Mouse (Mus musculus) ES-E14 (cell line): Measurements from ENCODE around the gene Slc4a4.

Source experiments
- CHD2 ChIP-seq: IDR thresholded peaks from 2 replicates; pipeline ENCODE4 v1.6.1; 2014; ENCODE audit warnings: mild to moderate bottlenecking, low read depth, low read length, inconsistent platforms
- HCFC1 ChIP-seq: IDR thresholded peaks from 2 replicates; pipeline ENCODE4 v1.6.1; 2012; ENCODE audit warnings: low read length, inconsistent platforms, borderline replicate concordance; ENCODE audit not compliant: insufficient read depth
- ZC3H11A ChIP-seq: IDR thresholded peaks from 2 replicates; pipeline ENCODE4 v1.6.1; 2012; ENCODE audit warnings: low read depth, mild to moderate bottlenecking, inconsistent platforms, low read length, borderline replicate concordance
- ZNF384 ChIP-seq: IDR thresholded peaks from 2 replicates; pipeline ENCODE4 v1.6.1; 2012; ENCODE audit warnings: low read depth, low read length, inconsistent platforms

GRCm38 (mm10) chr5:89087916-89088315 lies 201.3 kb downstream of the Slc4a4 start:
- TF ChIP-seq ZC3H11A (no peak), ZNF384 (no peak), CHD2 (no peak), HCFC1 (no peak)
